Mouse (Mus musculus): ENCODE measurements at regions not wholly inside any gene's neighbourhood (a gene's known extent, or its start where the extent isn't known, plus 50 kb on each side); places are given as distances from the start of the nearest gene placed in this dataset.

DNA sequence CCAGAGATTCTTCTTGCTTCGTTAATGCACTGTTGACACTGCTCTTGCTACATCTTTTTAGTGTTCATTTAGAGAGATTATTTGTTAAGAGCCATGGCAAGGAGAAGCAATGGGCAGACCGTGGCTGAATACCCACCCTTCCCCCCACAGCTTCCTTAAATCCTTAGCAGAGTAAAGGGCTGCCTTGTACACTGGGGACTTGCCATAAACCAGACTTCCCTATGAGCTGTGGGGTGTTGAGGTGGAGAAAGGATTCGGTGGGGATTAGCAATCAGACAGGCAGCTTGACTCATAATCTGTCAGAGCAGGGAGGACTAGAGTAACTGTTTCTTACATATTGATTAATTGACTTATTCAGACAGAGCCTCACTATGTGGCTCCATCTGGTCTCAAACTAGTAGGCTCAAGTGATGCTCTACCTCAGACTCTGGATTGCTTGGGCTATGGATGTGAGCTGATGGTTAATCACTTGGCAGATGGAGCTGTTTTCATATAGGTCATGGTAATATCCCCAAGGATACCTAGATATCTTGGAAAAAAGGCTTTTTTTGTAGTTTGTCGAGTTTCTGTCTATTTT, 166.7 kb downstream of the Cmpk2 start:
- no peak for TF ChIP-seq CTCF (IDR thresholded peaks at IDR 0.05; ENCODE audit: low read depth, low read length)
- no peak for TF ChIP-seq GATA1 (IDR thresholded peaks at IDR 0.05; ENCODE audit: borderline replicate concordance, low read length)
